Mouse (Mus musculus): ENCODE data around the gene Gm42674.

- TF ChIP-seq GATA1 (IDR thresholded peaks at IDR 0.05; ENCODE audit: borderline replicate concordance, low read length) (no peak), FLI1 (IDR thresholded peaks at IDR 0.05; ENCODE audit: low read length) (no peak)
Observed at GRCm38 (mm10) chr3:90623435-90624071, 21.8 kb downstream of the Gm42674 start.

Measured in megakaryocyte, embryonic 14.5 days (primary cell).